Mouse (Mus musculus): ENCODE measurements at regions not wholly inside any gene's neighbourhood (a gene's known extent, or its start where the extent isn't known, plus 50 kb on each side); places are given as distances from the start of the nearest gene placed in this dataset.
"Not testable (repeated sequence)": the region's sequence is repeated elsewhere in the genome, so short reads cannot be mapped to it uniquely, and the experiment has no call there.

DNA sequence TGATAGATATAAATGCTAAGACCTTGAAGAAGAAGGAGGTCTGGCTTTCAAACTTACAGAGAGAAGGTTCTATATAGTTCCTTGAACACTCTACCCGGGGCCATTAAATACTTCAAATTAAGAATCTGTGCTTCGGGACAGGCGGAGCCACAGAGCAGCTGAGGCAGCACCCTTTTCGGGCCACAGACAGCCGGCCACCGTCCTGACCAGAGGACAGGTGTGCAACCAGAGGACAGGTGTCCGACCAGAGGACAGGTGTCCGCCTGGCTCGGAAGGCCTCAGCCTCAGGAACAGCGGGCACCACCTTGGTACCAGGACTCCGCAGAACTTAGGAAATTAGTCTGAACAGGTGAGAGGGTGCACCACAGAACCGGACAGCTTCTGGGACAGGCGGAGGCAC, 60.8 kb upstream of the Olfr1507 start:
- TF ChIP-seq CTCF (IDR thresholded peaks at IDR 0.05; ENCODE audit: borderline replicate concordance, insufficient read depth, low read length); POLR2A (IDR thresholded peaks at IDR 0.05; ENCODE audit: low read depth, low read length): not testable (repeated sequence)
